Mouse (Mus musculus) bone marrow, adult 2 months (tissue): ENCODE measurements at regions not wholly inside any gene's neighbourhood (a gene's known extent, or its start where the extent isn't known, plus 50 kb on each side); places are given as distances from the start of the nearest gene placed in this dataset.

ENCODE experiments used
- CTCF ChIP-seq: fragments of 200-500 bp; IDR thresholded peaks from 2 replicates; pipeline ENCODE4 v1.5.1; 2011; ENCODE audit warnings: low read length, control low read depth; ENCODE audit not compliant: control insufficient read depth, insufficient read depth
- POLR2A ChIP-seq: fragments of 200-500 bp; IDR thresholded peaks from 2 replicates; pipeline ENCODE4 v1.6.1; 2011; ENCODE audit warnings: low read depth, mild to moderate bottlenecking, control low read depth, low read length, borderline replicate concordance; ENCODE audit not compliant: control insufficient read depth

GRCm38 (mm10) chr2:173385722-173386141, 109.4 kb upstream of the Pmepa1 start:
- TF ChIP-seq POLR2A: no peak
- TF ChIP-seq CTCF: no peak
